Mouse (Mus musculus) cerebral cortex, adult 2 months (tissue): ENCODE measurements around the gene Tmem9.

ENCODE experiments used
- WGBS: fragments of 180-500 bp; shearing (Covaris S2); methylation state at CpG from one replicate; pipeline ENCODE4 v1.1.7; 2018; 5-methylcytosine and 5-hydroxymethylcytosine counted together

Tmem9 gene

GRCm38 (mm10) chr1:136031697-136032096, 23.7 kb downstream of the Tmem9 start:
- 89% methylated on average over 8 of the region's 8 CpGs for WGBS

DNA sequence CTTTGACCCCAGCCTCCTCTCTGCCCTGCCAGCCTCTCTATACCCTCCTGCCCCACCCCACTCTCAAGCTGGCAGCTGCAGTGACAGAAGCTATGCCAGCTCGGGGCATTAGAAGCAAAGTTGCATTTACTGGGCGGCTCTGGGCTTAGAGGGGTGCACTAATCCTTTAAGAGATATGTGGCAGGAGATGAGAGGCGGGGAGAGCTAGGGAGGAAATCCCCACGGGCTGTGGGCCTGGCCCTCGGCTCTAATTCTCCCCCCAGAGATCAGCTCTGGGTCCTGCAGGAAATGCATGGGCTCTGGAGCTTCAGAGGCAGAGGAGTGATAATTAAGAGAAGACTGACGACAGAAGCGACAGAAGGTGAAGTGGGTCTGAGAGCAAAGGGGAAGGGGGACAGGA, 25.0 kb downstream of the Tmem9 start:
- WGBS = 68% methylated on average over 7 of the region's 7 CpGs

DNA sequence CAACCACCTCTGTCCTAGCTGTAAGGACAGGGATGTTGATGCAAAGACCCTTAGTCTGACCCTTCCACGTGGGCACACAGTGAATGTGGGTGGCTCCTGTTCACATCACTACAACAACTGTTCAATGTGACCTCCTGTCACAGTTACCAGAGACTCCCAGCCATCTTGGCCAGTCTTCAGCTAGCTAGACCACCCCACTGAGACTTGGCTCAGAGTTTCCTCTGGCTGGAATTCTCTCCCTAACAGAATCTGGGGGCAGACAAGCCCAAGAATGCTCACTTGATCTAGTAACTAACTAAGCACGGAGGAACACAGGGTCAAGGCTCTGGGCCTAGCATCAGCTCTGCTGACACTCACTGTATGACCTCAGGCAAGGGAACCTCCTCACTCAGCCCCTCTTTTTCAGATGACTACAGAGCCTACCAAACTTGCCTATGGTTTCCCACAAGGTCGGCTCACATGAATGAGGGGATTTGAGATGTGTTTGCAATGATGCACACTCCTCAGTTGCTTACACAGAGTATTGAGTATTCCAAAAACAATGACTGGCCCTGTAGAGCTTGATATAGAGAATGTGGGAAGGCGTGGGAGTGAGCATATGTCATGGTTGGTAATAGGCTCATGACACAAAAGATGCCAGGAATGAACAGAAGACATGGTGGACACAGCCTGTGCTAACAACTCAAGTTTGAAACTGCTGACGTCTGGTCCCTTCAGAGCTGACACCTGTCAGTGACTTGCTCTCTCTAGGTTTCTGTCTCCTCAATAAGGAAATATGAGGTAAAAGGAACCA, 31.0 kb downstream of the Tmem9 start:
- 43% methylated on average over 5 of the region's 5 CpGs for WGBS

GRCm38 (mm10) chr1:136040452-136040851, 32.5 kb downstream of the Tmem9 start:
- 47% methylated on average over 11 of the region's 11 CpGs for WGBS

DNA sequence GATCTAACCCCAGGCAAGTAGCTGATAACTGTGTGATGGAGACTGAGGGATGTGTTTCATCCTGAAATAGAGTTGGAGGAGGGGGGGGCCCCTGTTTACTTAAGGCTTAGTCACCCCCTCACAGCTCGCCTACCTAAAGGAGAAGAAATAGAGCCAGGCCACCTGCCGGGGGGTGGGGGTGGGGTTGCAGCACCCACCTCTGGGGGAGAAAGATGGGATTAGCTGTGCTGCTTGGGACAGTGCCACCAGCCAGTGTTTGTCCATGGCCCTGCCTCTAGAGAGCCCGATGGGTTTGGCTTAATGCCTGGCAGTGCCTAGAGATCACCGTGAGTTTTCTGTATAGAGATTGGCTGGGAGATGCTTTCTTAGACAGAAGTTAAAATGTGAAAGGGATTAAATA, 32.9 kb downstream of the Tmem9 start:
- WGBS = 20% methylated on average over 4 of the region's 4 CpGs

DNA sequence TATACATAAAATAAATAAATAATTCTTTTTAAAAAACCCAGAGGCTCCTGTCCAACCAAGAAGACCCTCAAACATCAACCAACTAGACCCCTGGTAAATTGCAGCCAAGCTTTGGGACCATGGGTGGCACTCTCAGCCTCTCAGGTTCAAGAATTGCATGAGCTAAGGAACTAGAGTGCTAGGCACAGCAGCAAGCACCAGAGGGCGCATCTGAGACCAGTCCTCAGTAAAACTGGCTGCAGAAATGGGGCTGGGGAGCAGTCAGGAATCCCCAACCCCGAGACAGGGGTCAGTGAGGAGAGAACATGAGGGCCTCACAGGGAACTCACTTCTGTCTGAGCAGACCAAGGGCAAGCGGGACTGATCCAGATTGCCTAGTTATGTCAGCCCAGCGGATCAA, 37.8 kb downstream of the Tmem9 start:
- 15% methylated on average over 4 of the region's 4 CpGs for WGBS

- WGBS = 12% methylated on average over 2 of the region's 2 CpGs
Measured at GRCm38 (mm10) chr1:136047432-136047831, 39.5 kb downstream of the Tmem9 start.

GRCm38 (mm10) chr1:136047894-136048293, 39.9 kb downstream of the Tmem9 start:
- WGBS = 75% methylated on average over 9 of the region's 9 CpGs

DNA sequence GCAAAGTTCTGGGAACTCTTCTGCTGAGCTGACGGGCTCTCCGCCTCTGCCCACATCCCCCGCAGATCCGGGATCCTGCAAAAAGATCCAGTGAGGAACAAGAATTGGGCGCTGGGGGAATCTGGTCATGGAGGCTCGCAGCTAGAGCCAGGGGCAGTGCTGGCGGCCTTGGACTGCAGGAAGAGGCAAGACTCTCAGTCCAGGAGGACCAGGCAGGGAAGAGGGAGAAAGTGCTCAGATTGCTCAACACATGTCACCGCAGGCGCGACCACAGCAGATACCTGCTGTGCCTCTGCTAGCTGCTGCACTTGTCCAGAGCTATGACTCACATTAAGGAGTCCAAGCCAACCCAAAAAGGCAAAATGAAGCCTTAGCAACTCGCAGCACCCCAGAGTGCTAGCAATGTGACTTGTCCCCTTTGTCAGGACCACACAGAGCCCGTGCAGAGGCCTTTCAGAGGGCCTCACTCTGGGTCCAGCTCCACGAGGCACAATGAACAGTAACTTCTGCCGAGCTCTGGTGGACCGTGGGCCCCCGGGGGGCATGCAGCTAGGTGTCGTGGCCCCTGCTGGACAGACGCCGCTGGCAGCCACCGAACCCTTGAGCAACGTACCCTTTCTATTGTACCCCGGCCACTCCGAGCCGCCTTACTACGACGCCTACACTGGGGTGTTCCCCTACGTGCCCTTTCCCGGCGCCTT, 42.5 kb downstream of the Tmem9 start, which contains the start of gene Ascl5:
Gene Ascl5, plus strand, starts transcription at position 493 of the 701 bp plus-strand sequence.
- 28% methylated on average over 29 of the region's 29 CpGs for WGBS

DNA sequence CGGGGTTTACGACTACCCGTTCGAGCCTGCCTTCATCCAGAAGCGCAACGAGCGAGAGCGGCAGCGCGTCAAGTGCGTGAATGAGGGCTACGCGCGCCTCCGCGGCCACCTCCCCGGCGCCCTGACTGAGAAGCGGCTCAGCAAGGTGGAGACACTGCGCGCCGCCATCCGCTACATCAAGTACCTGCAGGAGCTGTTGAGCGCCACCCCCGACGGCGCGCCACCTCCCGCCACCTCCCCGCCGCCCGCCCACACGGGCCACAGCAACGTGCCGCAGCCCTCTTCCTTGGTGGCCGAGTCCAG, 43.0 kb downstream of the Tmem9 start:
- 2% methylated on average over 36 of the region's 36 CpGs for WGBS

DNA sequence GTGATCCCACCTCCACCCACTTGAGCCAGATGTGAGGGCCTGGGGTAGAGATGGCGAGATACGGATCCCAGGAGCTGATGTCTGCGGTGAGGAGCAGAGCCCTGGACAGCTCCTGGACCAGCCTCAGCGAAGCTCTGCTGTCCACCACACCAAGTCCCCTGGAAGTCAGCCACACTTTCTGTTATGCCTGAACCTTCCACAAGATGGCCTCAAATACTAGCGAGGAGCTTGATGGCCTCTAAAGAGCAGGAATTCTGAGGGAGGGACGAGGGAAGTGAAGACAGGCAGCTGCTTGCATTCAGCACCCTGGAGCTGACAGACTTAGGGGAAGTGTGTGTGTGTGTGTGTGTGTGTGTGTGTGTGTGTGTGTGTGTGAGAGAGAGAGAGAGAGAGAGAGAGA, 43.5 kb downstream of the Tmem9 start:
- WGBS = 2% methylated on average over 6 of the region's 6 CpGs

GRCm38 (mm10) chr1:136052547-136052946, 44.6 kb downstream of the Tmem9 start, which contains the start of gene Cacna1s:
TSS of gene Cacna1s (plus strand) at chr1:136052750.
- WGBS = 57% methylated on average over 11 of the region's 11 CpGs

GRCm38 (mm10) chr1:136055771-136056170, 47.8 kb downstream of the Tmem9 start:
- 27% methylated on average over 3 of the region's 3 CpGs for whole genome bisulfite sequencing

GRCm38 (mm10) chr1:136058594-136058993, 50.6 kb downstream of the Tmem9 start:
- WGBS = 47% methylated on average over 3 of the region's 3 CpGs

- 55% methylated on average over 9 of the region's 9 CpGs for WGBS
Measured at GRCm38 (mm10) chr1:136061041-136061789, 53.3 kb downstream of the Tmem9 start.

DNA sequence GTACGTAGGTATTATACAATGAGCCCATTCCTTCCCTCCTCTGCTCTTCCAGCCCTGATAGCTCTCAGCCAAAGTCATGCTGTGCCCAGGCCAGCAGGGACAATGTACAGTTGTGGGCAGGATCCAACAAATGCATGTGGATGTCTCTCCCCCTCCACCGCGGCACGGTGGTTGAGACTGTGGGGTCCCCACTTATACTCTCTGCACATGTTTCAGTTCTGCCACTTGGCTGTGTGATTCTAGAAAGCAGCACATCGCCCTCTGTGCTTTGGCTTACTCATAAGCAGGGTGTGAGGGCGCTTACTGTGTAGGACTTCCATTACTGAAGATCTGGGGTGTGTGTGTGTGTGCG, 53.8 kb downstream of the Tmem9 start:
- WGBS = 46% methylated on average over 7 of the region's 7 CpGs

- 56% methylated on average over 5 of the region's 5 CpGs for WGBS
Measured at GRCm38 (mm10) chr1:136063991-136064390, 56.0 kb downstream of the Tmem9 start.

- WGBS = 59% methylated on average over 1 of the region's 1 CpGs
Measured at GRCm38 (mm10) chr1:136066621-136067020, 58.7 kb downstream of the Tmem9 start.

DNA sequence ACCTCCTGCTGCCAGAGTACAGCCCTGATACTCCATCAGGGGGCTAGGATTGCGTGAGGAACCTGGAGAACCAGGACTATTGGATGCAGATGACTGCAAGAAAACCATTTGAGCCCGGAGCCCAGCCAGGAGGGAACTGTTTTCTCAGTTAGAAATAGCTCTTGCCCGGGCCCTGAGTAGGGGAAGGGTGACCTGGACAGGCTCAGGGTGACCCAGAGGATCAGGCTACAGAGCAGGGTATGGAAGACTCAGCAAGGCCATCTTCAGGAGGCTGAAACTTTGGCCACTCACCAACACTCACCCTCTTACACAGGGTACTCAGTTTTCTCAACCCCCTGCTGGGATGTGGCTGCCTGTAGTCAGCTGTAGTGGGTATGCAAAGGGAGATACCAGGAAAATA, 59.6 kb downstream of the Tmem9 start:
- 87% methylated on average over 3 of the region's 3 CpGs for WGBS

- WGBS = 22% methylated on average over 3 of the region's 3 CpGs
Measured at GRCm38 (mm10) chr1:136076086-136076485, 68.1 kb downstream of the Tmem9 start.

DNA sequence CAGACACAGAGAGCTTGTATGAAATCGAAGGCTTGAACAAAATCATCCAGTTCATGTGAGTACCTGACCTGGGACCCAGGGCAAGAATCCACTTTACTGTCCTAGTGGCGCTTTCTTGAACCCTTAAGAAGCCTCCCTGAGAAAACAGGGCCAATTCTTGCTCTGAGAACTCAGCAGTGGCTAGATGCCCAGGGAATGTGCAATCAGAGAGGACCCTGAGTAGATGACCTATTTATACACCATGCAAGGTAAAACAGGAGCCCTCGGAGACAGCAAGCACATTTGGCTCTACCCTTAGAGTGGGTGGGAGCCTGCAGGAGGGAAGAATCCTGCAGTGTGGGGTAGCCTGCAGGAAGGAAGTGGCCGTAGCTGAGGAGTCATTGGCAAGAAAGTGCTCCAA, 69.7 kb downstream of the Tmem9 start:
- 47% methylated on average over 4 of the region's 4 CpGs for WGBS

- 93% methylated on average over 1 of the region's 1 CpGs for WGBS
Measured at GRCm38 (mm10) chr1:136081161-136081560, 73.2 kb downstream of the Tmem9 start.
